Mouse (Mus musculus): ENCODE results near the gene Nsun5. TPM values are rescaled to one million over a fixed set of nuclear protein-coding genes. Genes with fewer than 3 reads are reported as not detected.

Gene Nsun5
- polyA plus RNA-seq, 1 experiment from 2014 or later: 15.9 TPM

DNA sequence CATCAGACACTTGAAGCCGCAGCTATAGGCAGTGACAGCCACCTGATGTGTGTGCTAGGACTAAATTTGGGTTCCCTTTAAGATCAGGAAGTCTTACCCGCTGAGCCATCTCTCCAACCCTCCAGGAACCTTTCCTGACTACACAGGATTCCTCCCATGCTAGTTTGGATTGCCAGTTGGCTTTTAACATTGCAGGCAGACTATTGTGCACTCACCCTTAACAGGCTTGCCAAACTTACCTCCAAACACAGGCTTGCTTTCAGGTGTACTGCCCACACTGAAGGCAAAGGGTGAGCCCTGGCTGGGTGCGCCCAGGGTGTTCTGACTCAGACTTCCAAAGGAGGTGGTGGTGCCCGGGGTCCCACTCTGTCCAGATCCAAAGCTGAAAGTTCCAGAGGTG is 10.9 kb downstream of the Nsun5 start:
- H3K9me3 ChIP-seq (replicated peaks; ENCODE audit: control insufficient read depth, low read length): no peaks in the 10 kb centered on the region
- no peak for ATAC-seq (replicated peaks; ENCODE audit: insufficient number of reproducible peaks, low FRiP score, low TSS enrichment)
- H3K4me2 ChIP-seq: no peak overlapping the region
- no peaks in the 10 kb centered on the region for H3K4me1 ChIP-seq (ENCODE audit: control insufficient read depth, insufficient read depth, low read length)
- 90% methylated on average over 4 of the region's 4 CpGs for WGBS (ENCODE audit: insufficient replicate concordance)
- H3K27me3 ChIP-seq (ENCODE audit: control insufficient read depth, insufficient read depth, low read length): no peaks in the 10 kb centered on the region
- no peak overlapping the region for H3K27ac ChIP-seq (ENCODE audit: low read depth, low read length)
- peaks cover 74% of the 10 kb centered on the region for H3K36me3 ChIP-seq (ENCODE audit: control insufficient read depth, insufficient read depth, low read length)
- H3K4me3 ChIP-seq (ENCODE audit: low read depth, low read length): no peak overlapping the region
- no peak overlapping the region for H3K9ac ChIP-seq (ENCODE audit: low read depth, low read length)

DNA sequence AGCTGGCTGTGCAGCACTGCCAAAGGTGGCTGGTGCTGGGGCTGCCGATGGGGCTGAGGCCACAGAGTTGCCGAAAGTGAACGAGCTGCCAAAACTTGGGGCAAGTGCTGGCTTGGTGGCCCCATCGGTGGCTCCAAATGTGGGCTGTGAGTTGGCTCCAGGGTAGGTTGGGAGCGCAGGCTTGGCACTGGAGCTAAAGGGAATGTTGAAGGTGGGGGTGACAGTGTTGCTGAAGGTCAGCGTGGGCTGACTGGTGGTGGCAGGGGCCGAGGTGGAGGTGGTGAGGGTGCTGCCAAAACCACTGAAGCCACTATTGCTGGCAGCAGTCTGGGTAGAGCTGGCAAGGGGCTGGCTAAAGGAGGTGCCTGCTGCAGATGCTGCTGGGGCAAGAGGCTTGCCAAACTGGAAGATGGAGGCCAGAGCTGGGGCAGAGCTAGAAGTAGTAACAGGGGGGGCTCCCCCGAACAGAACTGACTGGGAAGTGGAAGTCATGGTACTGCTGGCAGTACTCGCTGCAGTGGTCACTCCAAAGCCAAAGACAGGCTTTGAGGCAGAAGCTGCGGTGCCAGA is 11.7 kb downstream of the Nsun5 start:
- no peak overlapping the region for H3K27ac ChIP-seq (ENCODE audit: low read depth, low read length)
- H3K27me3 ChIP-seq (ENCODE audit: control insufficient read depth, insufficient read depth, low read length): no peaks in the 10 kb centered on the region
- H3K4me2 ChIP-seq: no peak overlapping the region
- 97% methylated on average over 10 of the region's 10 CpGs for WGBS (ENCODE audit: insufficient replicate concordance)
- H3K9ac ChIP-seq (ENCODE audit: low read depth, low read length): no peak overlapping the region
- ATAC-seq (replicated peaks; ENCODE audit: insufficient number of reproducible peaks, low FRiP score, low TSS enrichment): no peak
- H3K36me3 ChIP-seq (ENCODE audit: control insufficient read depth, insufficient read depth, low read length): peaks cover 71% of the 10 kb centered on the region
- no peak overlapping the region for H3K4me3 ChIP-seq (ENCODE audit: low read depth, low read length)
- H3K9me3 ChIP-seq (replicated peaks; ENCODE audit: control insufficient read depth, low read length): no peaks in the 10 kb centered on the region
- no peaks in the 10 kb centered on the region for H3K4me1 ChIP-seq (ENCODE audit: control insufficient read depth, insufficient read depth, low read length)

DNA sequence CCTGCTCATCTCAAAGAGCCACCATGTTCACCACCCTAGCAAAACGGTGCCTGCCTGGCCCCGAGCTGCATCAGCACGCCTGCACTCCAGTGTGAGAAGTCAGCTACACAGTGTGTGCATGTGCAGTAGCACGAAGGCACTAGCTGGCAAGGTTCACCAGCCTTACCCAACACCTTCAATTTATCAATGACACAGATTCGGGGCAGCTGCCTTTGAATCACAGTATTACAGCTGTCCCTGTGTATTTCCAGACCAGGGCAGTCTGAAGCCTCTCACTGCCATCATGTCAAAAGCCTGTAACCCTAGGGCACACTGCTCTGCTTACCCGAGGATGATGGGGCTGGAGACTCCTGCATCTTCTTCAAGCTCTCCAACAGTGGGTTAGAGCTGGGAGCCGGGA is 13.0 kb downstream of the Nsun5 start:
- Histone ChIP-seq H3K36me3 (ENCODE audit: control insufficient read depth, insufficient read depth, low read length) (peaks cover 78% of the 10 kb centered on the region), H3K9ac (ENCODE audit: low read depth, low read length) (no peak overlapping the region), H3K9me3 (replicated peaks; ENCODE audit: control insufficient read depth, low read length) (no peaks in the 10 kb centered on the region), H3K4me2 (no peak overlapping the region), H3K27ac (ENCODE audit: low read depth, low read length) (no peak overlapping the region), H3K4me3 (ENCODE audit: low read depth, low read length) (no peak overlapping the region), H3K4me1 (ENCODE audit: control insufficient read depth, insufficient read depth, low read length) (no peaks in the 10 kb centered on the region), H3K27me3 (ENCODE audit: control insufficient read depth, insufficient read depth, low read length) (no peaks in the 10 kb centered on the region)
- 86% methylated on average over 7 of the region's 7 CpGs for WGBS (ENCODE audit: insufficient replicate concordance)
- no peak for ATAC-seq (replicated peaks; ENCODE audit: insufficient number of reproducible peaks, low FRiP score, low TSS enrichment)

DNA sequence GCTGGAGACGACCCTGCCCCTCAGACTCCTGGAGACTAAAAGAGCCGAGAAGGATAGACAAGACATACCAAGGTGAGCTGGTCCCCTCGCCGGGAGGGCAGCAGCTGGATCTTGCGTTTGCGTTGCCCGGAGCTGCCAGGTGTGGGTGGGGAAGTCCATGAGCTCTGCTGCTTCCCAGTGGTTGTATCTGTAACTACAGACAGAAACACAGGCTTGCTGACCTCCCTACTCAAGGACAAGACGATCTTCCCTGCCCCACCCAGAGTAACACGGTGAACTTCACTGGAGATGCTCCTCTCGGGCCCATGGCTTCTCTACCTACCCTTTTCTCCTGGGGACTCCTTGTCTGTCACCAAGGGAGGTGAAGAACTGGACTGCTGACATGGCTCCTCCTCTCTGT is 14.0 kb downstream of the Nsun5 start:
- H3K4me1 ChIP-seq (ENCODE audit: control insufficient read depth, insufficient read depth, low read length): no peaks in the 10 kb centered on the region
- H3K4me3 ChIP-seq (ENCODE audit: low read depth, low read length): no peak overlapping the region
- H3K9me3 ChIP-seq (replicated peaks; ENCODE audit: control insufficient read depth, low read length): no peaks in the 10 kb centered on the region
- H3K9ac ChIP-seq (ENCODE audit: low read depth, low read length): no peak overlapping the region
- 84% methylated on average over 10 of the region's 10 CpGs for WGBS (ENCODE audit: insufficient replicate concordance)
- no peaks in the 10 kb centered on the region for H3K27me3 ChIP-seq (ENCODE audit: control insufficient read depth, insufficient read depth, low read length)
- no peak for ATAC-seq (replicated peaks; ENCODE audit: insufficient number of reproducible peaks, low FRiP score, low TSS enrichment)
- H3K27ac ChIP-seq (ENCODE audit: low read depth, low read length): no peak overlapping the region
- H3K4me2 ChIP-seq: no peak overlapping the region
- H3K36me3 ChIP-seq (ENCODE audit: control insufficient read depth, insufficient read depth, low read length): peaks cover 74% of the 10 kb centered on the region

DNA sequence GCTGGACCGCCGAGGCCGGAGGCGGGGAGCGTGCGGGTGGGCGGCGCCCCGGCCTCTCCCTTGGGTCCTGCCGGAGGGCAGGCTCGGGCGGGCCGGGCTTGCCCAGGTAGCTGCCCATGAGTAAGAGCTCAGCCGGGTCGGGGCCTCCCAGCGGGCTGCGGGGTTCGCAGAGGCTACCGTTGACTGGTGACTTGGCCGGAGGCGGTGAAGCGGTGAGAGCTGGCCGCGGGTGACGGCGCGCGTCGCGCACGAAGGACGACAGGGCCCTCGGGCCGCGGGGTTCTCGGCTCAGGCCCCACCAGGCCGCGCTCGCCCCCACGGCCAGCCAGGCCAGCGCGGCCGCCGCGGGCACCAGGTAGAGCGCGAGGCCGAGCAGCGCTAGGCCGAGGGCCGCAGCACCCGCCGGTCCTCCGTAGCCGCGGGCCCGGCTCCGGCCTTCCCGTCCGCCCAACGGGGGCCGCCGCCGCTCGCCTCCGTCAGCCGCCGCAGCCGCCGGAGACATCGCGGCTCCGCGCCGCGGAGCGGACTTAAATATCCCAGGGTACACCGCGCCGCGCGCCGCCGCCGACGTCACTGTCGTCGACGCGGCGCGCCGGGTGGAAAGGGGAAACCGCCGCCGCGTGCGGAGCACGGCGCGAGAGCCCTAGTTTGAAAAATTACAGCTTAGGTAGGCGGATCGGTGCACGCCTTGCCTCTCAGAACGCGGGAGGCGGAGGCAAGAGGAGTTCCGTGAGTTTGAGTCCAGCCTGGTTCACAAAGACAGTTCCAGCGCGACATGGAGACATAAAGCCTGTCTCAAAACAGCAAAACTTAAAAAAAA is 24.5 kb downstream of the Nsun5 start, which contains the start of gene Pom121:
Gene Pom121 (minus strand): TSS at position 543 of the 820 bp plus-strand sequence.
- peak; percentile 82 for ATAC-seq (replicated peaks; ENCODE audit: insufficient number of reproducible peaks, low FRiP score, low TSS enrichment)
- Histone ChIP-seq H3K4me1 (ENCODE audit: control insufficient read depth, insufficient read depth, low read length) (peaks cover 4% of the 10 kb centered on the region), H3K36me3 (ENCODE audit: control insufficient read depth, insufficient read depth, low read length) (peaks cover 14% of the 10 kb centered on the region), H3K4me2 (peak within 1 kb of the TSS; percentile 74), H3K27me3 (ENCODE audit: control insufficient read depth, insufficient read depth, low read length) (no peaks in the 10 kb centered on the region), H3K9ac (ENCODE audit: low read depth, low read length) (peak within 1 kb of the TSS; percentile 99), H3K27ac (ENCODE audit: low read depth, low read length) (peak within 1 kb of the TSS; percentile 82), H3K9me3 (replicated peaks; ENCODE audit: control insufficient read depth, low read length) (no peaks in the 10 kb centered on the region), H3K4me3 (ENCODE audit: low read depth, low read length) (peak within 1 kb of the TSS; percentile 97)
- under 1% methylated on average over 95 of the region's 110 CpGs for WGBS (ENCODE audit: insufficient replicate concordance)

DNA sequence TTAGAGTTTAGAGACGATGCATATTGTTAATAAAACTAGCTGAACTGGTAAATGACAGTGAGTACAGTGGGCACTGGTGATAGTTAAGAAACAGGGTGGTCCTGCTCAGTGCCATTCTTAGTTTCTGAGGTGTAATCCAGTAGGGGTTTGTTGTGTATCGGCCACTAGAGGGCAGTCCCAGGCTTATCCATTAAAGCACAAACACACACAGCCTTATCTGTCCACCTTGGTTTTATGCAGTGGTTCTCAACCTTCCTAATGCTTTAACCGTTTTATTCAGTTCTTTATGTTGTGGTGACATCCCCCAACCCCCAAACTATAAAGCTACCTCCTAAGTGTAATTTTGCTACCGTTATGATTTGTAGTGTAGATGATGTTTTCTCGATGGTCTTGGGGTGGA is 26.1 kb downstream of the Nsun5 start:
- 42% methylated on average over 5 of the region's 5 CpGs for WGBS (ENCODE audit: insufficient replicate concordance)
- Histone ChIP-seq H3K4me3 (ENCODE audit: low read depth, low read length) (no peak overlapping the region), H3K9me3 (replicated peaks; ENCODE audit: control insufficient read depth, low read length) (no peaks in the 10 kb centered on the region), H3K27me3 (ENCODE audit: control insufficient read depth, insufficient read depth, low read length) (no peaks in the 10 kb centered on the region), H3K27ac (ENCODE audit: low read depth, low read length) (no peak overlapping the region), H3K36me3 (ENCODE audit: control insufficient read depth, insufficient read depth, low read length) (peaks cover 11% of the 10 kb centered on the region), H3K4me2 (no peak overlapping the region), H3K4me1 (ENCODE audit: control insufficient read depth, insufficient read depth, low read length) (peaks cover 4% of the 10 kb centered on the region), H3K9ac (ENCODE audit: low read depth, low read length) (no peak overlapping the region)
- no peak for ATAC-seq (replicated peaks; ENCODE audit: insufficient number of reproducible peaks, low FRiP score, low TSS enrichment)

DNA sequence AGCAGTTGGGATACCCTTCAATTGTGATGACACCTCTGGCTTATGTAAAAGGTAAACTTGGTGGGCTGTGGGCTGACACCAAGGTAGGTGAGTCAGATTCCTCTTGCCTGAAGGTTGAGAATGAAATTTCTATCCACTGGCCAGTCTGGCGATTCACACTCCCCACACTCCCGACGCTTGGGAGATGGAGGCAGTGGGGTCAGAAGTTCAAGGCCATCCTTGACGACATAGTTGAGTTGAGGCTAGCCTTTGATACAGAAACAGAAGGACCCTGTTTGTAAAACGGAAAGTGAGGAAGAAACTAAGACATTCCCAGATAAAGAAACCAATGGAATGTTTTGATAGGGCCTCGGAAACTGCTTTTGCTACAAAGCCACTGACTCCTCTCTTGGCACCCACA is 29.6 kb downstream of the Nsun5 start:
- no peaks in the 10 kb centered on the region for H3K36me3 ChIP-seq (ENCODE audit: control insufficient read depth, insufficient read depth, low read length)
- H3K27ac ChIP-seq (ENCODE audit: low read depth, low read length): no peak overlapping the region
- H3K9ac ChIP-seq (ENCODE audit: low read depth, low read length): no peak overlapping the region
- 41% methylated on average over 6 of the region's 6 CpGs for WGBS (ENCODE audit: insufficient replicate concordance)
- no peak overlapping the region for H3K4me3 ChIP-seq (ENCODE audit: low read depth, low read length)
- ATAC-seq (replicated peaks; ENCODE audit: insufficient number of reproducible peaks, low FRiP score, low TSS enrichment): no peak
- H3K4me2 ChIP-seq: no peak overlapping the region
- no peaks in the 10 kb centered on the region for H3K27me3 ChIP-seq (ENCODE audit: control insufficient read depth, insufficient read depth, low read length)
- H3K4me1 ChIP-seq (ENCODE audit: control insufficient read depth, insufficient read depth, low read length): no peaks in the 10 kb centered on the region; the same call in 1 of the 2 replicates
- H3K9me3 ChIP-seq (replicated peaks; ENCODE audit: control insufficient read depth, low read length): no peaks in the 10 kb centered on the region

DNA sequence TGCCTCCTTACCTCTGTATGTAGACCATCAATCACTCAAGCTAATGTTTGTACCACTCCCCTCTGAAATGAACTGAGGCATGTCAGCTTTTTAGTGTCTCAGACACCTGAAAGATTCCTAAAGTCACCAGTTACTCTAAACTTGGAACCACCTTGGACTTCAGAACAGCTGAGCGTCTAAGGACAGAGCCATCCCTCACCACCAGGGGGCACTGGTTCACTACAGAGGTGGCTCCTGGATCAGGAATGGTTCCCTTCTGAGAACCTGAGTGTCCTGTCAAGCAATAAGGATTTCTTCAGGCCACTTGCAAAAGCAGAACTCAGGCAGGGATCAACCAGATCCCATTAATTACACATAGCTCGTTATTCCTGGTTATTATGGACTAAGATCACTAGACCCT is 30.5 kb downstream of the Nsun5 start:
- ATAC-seq (replicated peaks; ENCODE audit: insufficient number of reproducible peaks, low FRiP score, low TSS enrichment): no peak
- 4% methylated on average over 2 of the region's 2 CpGs for WGBS (ENCODE audit: insufficient replicate concordance)

DNA sequence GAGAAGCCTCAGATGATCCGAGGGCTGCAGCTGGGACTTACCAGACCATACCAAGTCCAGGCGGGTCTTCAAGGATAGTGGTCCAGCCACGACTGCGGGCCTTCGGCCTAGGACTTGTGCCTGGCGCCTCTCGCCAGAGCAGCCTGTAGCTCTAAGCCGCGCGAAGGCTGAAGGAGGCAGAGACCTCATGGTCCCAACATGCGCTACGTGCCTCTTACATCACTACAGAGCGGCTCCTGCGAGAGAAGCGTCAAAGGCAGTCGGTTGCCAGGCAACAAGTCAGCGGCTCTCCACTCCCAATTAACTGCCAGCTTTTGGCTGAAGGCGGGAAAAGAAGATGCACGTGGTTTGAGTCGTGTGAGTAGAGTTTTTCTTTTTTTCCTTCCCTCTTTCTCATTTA is 34.9 kb downstream of the Nsun5 start:
- no peaks in the 10 kb centered on the region for H3K4me1 ChIP-seq (ENCODE audit: control insufficient read depth, insufficient read depth, low read length)
- H3K4me2 ChIP-seq: no peak overlapping the region
- H3K27ac ChIP-seq (ENCODE audit: low read depth, low read length): no peak overlapping the region
- no peak overlapping the region for H3K9ac ChIP-seq (ENCODE audit: low read depth, low read length)
- H3K27me3 ChIP-seq (ENCODE audit: control insufficient read depth, insufficient read depth, low read length): no peaks in the 10 kb centered on the region
- H3K4me3 ChIP-seq (ENCODE audit: low read depth, low read length): no peak overlapping the region
- H3K9me3 ChIP-seq (replicated peaks; ENCODE audit: control insufficient read depth, low read length): no peaks in the 10 kb centered on the region
- no peaks in the 10 kb centered on the region for H3K36me3 ChIP-seq (ENCODE audit: control insufficient read depth, insufficient read depth, low read length)
- ATAC-seq (replicated peaks; ENCODE audit: insufficient number of reproducible peaks, low FRiP score, low TSS enrichment): no peak
- 38% methylated on average over 20 of the region's 20 CpGs for WGBS (ENCODE audit: insufficient replicate concordance)

More for the DNA sequence above, 30.5 kb downstream of the Nsun5 start:
- Histone ChIP-seq H3K9ac (ENCODE audit: low read depth, low read length) (no peak overlapping the region), H3K36me3 (ENCODE audit: control insufficient read depth, insufficient read depth, low read length) (no peaks in the 10 kb centered on the region), H3K4me1 (ENCODE audit: control insufficient read depth, insufficient read depth, low read length) (no peaks in the 10 kb centered on the region), H3K4me3 (ENCODE audit: low read depth, low read length) (no peak overlapping the region), H3K9me3 (replicated peaks; ENCODE audit: control insufficient read depth, low read length) (no peaks in the 10 kb centered on the region), H3K27me3 (ENCODE audit: control insufficient read depth, insufficient read depth, low read length) (no peaks in the 10 kb centered on the region), H3K4me2 (no peak overlapping the region), H3K27ac (ENCODE audit: low read depth, low read length) (no peak overlapping the region)

Measured in heart, embryonic 11.5 days (tissue).